Mouse (Mus musculus) ovary, adult 18-20 months (tissue): ENCODE measurements around the gene Degs2.

Source experiments
- DNase-seq: peaks from one replicate; pipeline ENCODE4 v3.0.0; 2022; ENCODE audit warnings: low spot score, mixed read lengths

Degs2 gene

DNA sequence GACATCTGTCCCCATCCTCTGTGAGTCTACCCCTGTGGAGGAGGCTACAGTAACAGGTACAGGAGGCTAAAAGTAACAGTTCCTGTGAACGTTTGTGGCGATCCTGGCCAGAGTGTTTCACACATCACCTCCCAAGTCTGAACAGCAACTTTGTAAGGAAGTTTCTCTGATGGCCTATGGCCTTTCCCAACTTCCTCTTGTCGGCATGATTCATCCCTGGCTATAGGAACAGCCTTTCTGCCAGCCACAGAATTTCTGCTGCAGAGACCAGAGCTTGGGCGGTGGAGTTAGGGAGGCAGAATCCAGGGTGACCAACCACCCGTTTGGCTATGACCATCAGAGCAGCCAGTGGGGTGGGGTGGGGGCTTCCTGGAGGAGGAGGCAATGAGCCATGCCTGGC is 2.1 kb downstream of the Degs2 start:
- DNase-seq, result no peak

DNA sequence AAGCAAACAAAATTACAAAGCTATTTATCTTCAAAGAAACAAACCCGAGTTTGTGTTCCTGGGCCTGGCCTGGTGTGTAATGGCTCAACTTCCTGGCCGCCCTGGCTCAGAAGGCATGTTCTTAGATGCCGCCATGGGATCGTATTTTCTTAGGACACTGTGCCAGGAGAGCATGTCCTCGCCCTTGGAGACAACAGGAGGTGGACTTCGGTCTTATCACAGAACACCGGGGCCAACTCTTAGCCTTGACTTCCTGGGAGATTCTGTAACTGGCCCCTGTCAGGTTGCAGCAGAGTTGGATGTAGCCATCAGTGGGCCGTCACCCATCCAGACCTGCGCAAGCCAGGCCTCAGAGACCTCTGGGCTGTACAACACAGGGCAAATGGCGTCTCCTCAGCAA is 2.5 kb downstream of the Degs2 start:
- DNase-seq, result no peak

DNA sequence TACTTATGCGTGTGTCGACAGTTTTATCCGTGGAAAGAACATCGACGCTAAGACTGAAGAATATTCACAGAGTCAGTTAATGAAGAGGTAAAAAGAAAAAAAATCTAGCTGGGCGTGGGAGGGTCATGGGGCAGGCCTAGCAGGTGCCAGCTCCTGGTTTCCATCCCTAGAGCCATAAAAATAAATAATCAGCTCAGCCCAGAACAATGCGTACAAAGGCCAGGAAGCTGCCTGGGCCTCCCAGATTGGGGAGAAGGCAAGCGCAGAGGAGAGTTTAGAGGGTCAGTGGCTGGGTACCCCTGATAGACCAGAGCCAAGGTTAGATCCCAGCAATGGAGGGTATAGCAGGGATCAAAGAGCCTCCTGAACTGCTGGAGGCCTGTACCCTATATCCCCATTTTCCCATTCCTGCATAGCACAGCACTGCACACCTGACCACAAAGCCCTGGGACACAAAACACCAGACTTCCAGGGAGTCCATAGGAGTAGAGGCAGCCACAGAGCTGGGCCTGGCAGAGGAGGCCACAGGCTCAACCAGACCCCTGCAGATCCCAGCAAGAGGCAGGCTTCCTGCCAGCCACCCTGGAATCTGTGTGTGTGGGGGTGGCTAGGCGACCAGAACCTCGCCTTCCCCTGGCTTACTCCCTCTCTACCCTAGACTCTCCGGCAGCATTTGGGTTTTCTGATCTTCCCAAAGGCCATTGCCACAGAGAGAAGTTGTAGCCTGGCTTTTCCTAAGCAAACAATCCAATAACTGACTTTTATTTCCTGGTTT is 3.2 kb downstream of the Degs2 start:
- DNase-seq, result no peak

DNA sequence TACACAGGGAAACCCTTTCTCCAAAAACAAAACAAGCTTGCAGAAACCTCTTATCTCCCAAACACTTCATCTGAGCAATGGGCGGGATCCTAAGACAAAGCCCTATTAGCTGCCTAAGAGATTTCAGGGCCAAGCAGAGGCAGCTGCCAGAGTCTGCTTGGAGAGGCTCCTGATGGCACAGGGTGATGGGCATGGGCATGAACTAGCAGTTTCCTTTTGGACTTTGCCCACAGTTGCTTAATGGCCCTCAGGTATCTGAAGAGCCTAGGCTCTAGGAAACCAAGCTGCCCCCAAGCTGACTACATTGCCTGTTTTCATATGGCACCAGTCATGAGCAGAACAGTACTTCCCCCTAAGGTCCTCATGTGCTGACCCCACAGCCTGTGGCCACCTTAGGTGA is 7.9 kb downstream of the Degs2 start:
- no peak for DNase-seq

DNA sequence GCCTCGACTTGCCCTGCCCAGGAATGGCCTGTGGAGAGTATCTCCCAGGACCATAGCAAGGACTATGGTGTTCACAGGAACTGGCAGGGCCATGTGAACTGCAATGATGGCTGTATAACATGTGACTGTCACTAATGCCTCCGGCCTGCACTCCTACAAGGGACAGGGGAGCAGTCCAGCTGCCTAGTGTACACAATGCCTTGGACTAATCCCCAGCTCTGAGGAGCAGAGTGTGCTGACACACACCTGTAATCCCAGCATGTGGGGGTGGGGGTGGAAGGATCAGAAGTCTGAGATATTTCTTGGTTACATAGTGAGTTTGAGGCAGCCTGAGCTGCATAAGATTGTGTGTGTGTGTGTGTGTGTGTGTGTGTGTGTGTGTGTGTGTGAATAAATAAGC is 8.5 kb downstream of the Degs2 start:
- DNase-seq, result no peak

DNA sequence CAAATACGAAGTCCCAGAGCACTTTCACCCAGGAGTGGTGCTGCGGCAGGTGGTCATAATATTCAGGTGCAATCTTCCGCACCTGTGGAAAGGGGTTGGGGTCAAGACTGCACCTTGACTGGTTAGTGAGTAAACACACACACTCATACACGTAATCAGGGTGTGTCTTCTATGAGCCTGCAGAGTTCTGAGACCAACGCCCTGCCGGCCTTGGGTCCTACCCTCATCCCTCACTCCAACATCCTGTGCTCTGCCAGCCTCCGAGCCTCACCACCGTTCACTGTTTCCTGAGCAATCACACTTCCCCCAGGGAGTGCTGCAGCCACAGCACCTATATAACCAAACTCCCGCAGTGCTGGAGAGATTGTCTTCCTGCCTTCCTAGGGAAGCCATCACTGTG is 11.6 kb downstream of the Degs2 start:
- no peak for DNase-seq

DNA sequence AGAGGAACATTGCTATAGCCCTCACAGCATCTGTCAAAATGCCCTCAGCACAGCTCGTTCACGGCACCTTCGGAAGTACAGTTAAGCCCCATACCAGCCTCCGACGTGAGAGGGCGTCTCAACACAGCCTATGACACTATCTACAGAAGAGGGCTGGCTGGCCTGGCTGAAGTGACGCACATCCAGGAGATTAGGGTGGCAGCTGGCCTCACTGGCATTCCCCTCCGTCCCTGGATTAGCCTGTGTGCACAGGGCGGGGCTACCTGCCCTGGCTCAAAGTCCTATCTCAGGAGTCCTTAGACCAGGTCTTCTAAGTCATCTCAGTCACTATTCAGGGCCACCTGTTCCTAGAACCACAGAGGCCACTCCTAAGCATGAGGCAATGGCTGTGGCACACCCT is 12.9 kb downstream of the Degs2 start:
- no peak for DNase-seq

DNA sequence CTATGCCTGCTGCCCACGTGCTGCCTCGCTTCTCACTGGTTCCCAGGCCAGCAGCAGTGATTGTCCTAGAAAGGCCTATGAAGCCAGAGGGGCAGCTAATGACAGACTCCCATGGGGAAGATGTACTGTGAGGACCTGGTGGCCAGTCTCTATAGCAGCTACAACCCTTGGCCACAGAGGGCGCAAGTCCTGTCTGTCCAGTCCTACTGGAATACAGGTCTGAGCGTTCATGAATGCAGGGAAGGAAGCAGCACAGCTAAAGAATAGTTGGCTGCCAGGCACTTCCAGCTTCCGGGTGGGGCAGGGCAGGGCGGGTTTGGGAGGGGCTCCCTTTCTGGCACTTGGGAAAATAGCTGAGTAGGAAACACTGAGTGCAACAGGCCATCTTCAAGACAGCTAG is 15.2 kb downstream of the Degs2 start:
- DNase-seq, result no peak

DNA sequence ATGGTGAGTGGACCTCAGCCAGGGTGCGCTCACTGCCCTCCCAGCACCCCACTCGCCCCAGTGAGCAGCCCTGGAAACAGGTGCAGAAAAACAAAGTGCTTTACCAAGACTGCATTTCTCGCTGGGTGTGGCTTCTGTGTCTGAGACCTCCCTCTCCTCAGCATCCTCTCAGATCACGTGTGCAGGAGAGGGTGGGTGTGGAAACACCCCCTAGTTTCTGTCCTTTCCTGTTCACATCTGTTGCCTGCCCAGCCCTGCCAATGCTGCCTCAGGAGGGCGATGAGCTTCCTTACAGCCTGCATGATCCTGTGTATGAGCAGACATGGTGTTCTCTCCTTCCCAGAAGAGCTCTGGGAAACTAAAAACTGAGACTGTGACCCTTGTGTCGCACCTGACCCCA is 15.7 kb downstream of the Degs2 start:
- no peak for DNase-seq

DNA sequence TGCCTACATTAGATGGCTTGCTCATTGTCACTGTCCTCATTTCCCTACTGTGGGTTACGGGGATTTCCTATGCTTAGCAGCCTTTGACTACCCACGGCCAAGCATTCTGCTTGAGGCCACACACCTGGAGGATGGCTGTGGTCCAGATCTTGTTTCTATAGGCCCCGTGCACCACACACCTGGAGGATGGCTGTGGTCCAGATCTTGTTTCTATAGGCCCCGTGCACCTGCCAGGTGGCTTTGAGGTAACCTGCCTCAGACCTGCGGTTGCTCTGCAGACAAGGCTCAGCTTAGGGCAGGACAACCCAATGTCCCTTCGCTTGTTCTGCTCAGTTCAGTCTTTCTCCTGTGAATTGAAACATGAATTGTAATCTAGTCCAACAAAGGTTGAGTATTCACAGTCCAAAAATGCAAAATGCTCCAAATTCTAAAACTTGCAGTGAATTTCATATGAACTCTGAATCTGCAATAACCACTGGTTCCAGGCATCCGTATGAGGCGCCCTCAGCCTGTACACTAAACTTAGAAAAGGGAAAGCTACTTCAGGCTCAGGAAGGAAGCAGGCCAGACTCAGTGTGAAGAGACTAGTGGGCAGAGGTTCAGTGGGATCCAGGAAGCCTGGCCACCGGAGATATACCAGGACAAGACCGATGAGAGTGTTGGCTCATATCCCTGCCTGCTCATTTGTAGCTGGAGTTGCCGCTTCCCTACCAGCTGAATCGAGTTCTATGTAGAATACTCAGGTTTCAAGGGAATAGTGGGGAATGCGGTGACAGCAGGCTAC is 19.7 kb downstream of the Degs2 start:
- DNase-seq, result no peak

DNA sequence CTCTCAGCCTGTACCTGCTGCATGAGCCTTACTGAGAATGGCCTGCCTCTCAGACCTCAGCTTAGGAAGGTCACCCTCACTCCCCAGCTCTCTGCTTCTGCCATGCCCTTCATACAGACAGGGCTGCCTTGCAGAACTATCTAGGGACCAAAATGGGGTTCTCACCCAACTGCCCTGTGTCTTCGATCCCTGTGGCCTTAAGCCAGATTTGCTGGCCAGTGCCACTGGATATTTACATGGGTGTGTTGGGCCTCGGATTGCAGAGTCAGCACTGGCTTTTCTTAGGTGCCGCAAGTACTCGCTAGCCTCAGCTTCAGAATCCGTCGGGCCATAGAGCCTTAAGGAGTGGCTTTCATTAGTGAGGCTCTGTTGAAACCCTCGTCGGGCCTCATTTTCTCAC is 21.3 kb downstream of the Degs2 start:
- DNase-seq, result no peak

DNA sequence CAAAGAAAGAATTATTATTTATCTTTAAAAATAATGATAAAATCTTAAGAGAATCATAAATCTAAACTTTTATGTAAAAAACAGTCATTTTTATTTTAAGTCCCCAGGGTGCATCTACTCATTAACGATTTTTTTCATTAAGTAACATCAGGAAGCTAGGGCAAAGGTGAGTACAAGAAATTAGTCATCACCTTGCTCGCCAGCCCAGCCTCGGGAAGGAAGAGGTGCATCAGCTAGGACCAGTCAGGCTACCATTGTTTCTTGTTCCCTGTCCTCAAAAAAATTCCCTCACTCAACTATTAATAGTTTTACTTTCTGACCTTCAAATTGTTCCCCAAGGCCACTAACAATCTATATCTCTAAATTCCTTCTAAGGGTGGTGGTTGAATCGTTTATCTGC is 23.7 kb downstream of the Degs2 start:
- no peak for DNase-seq

DNA sequence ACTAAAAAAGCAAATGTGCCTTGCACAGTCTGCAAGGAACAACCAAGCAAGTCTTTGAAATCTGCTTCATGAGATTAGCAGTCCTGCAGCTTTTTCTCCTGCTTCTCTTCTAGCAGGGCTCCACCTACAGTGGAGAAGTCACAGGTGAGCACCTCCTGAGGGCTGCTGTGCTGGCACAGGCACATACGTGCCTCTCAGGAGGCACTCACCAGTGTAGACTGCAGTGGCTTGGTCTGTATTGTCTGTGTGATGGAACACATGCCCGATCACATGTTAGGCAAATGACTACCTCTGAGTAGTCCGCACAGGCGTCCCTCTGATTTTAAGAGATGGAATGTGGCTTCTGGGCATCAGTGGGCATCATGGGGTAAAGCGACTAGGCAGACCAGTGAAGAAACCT is 25.0 kb downstream of the Degs2 start:
- no peak for DNase-seq

DNA sequence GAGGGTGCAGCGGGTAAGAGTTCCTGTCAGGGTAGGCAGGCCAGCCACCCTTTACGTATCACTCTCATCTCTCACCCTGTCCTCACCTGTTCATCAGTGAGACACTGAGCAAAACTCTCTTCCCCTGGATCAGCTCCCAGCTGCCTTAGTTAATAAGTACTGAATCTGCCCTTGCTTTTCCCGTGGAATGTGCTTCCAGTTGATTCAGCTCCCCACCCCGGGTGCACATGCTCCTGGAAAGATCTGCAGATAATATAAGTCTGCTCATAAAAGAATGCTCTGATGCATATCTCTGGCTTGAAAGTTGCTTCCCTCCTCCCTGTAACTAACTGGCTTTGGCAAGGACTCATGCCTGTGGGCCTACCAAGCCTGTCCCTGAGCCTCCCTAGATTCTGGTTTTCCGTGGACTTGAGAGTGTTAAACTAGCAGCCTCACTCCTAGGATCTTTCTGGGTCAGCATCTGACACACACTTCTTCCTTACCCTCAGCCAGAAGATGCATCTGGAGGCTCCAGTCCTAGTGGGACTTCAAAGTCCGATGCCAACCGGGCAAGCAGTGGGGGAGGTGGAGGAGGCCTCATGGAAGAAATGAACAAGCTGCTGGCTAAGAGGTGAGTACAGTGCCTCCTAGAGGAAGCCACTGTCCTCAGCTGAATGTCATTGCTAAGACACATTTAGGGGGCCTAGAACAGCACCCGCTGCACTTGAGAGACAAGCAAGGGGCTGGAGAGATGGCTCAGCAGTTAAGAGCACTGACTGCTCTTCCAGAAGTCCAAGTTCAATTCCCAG is 26.3 kb downstream of the Degs2 start:
- DNase-seq, result no peak

DNA sequence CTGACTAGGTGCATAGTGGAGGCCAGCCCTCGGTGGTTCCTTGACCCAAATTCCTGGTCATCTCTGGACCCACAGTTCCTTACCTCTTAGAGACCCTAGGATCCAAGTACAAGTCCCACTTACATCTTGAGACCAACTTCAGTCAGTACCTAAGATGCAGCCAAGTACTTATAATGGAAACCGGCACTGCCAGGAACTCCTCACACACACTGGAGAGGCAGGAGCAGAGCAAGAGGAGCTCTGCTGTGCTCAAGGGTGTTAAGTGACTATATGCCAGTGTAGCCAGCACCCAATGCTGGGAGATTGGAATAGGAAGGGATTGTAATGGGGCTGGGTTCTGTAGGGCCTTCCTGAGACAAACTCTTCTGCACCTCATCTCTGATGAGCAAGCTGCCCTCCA is 27.2 kb downstream of the Degs2 start:
- DNase-seq, result no peak

DNA sequence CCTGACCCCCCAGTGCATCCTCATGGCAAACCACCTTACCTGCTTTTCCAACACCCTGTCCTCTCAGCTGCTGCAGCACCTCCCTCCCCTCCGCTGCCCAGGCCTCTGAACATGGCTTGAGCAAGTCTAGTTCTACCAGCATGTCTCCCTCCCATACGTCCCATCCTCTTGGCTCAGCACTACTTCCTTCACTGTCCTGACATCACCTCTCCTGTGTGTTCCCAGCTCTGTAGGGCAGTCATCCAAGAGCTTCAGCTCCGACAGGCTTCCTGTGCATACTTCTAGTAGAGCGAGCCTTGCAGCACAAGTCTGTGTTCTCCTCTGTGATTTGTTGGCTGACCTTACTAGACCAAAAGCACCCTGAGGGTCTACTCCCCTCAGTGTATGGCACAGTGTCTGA is 27.6 kb downstream of the Degs2 start:
- no peak for DNase-seq

DNA sequence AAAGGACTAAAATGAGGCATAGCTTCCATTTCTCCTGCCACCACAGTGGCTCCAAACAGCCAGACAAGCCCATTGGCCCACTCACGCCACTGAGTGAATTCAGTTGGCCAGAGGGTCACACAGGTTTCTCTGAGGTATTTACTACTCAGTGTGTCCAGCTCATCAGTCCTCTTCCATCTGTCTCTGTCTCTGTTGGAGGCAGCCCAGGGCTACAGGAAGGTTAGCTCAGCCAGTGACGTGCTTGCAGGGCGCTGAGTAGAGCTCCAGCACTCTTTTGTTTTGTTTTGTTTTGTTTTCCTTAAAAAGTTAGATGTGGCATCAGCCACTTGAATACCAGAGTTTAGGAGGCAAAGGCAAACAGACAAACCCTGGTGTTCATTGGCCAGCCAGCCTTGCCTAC is 28.6 kb downstream of the Degs2 start:
- DNase-seq, result no peak

DNA sequence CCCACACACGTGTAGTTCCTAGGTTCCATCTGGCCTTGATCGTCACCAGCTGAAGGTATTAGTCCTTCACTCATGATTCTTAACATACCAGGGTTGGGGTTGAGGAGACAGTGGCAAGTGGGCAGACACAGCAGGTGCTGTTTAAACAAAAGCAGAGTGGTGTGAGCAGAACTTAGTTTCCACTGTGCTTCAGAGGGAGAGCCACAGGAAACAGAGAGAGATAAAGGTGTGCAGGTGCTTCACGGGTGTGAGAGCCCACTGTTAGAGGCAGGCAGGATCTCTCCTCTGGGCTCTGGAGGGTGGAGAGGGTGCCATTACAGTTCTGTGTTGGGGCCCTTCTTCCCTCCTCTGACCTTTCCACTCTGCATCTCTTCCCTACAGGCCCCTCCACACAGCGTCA is 29.2 kb downstream of the Degs2 start:
- DNase-seq, result no peak

DNA sequence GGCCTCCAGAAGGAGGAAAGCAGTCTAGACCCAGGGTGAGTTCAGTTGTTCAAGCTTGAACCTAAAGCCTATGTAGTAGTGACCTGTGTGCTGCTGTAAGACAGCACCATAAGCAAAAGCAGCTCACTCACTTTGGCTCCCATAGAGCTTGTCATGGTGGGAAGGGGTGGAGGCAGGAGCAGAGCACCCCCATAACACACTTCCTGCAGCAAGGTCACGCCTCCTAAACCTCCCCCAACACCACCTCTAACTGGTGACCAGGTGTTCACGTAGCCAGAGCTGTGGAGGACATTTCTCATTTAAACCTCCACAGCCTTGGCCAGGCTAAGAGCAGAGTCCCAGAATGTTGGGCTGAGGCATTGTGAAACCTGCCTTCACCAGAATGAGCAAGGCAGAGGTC is 30.6 kb downstream of the Degs2 start:
- no peak for DNase-seq

DNA sequence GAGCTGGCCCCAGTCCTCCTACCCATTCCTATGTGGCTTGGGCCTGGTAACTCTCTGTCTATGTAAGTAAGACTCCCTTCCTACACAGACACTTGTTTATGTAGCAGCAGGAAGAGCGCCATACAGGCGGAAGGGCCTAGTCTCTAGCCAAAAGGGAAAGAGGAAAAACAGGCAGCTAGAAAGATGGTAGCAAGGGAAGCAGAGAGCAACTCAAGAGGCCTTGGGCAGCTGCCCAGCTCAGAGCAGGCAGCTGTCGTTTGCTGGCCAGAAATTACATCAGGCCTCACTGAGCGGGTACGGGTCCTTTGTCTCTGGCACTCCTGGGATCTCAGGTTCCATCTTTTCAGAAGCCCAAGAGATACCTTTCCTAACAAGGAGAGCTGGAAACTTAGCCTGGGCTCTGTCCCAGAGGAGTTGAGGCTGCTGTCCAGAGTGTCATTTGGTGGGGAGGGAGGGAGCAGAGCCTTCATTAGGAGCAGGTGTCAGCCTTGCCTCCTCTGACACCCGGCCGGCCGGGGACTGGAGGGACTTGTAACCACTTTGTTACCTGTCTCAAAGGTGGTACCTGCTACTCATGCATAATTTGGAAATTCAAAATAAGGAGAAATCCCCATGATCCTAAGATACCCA is 33.4 kb downstream of the Degs2 start:
- DNase-seq, result no peak

DNA sequence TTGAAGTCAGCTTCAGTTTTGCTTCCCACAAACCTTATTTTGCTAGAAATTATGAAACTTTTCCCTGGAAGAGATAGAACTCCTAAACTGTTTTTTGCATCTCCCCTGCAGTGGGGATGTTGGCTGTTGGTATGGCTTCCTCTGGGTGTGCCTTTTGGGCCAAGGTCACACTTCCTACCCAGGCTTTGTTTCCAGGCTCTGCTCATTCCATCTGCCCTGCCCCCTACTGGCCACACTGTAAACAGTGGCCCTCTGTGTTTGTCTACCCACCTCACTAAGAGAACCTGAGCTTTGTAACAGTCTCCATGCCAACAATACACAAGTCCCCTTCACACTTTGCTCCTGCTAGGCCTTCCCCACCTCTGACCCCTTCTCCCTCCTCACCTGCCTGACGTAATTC is 44.8 kb downstream of the Degs2 start:
- DNase-seq, result no peak
